Mouse (Mus musculus) forebrain, embryonic 11.5 days (tissue): ENCODE data around the gene Ssr4. TPM values are rescaled to one million over a fixed set of nuclear protein-coding genes. Genes with fewer than 3 reads are reported as not detected.

Experiments used
- ATAC-seq: fragments of 200-750 bp; cut with Nextera tagmentation; replicated peaks from 2 replicates; pipeline ENCODE4 v1.8.0; 2017; ENCODE audit warnings: moderate TSS enrichment; ENCODE audit not compliant: low FRiP score
- DNase-seq: peaks from one replicate; pipeline ENCODE4 v3.0.0-alpha.2; 2017; ENCODE audit warnings: low spot score
- H3K27ac ChIP-seq: fragments of 300-500 bp; sonication (generic); 2 replicates; pipeline ENCODE4 v1.5.1; 2014; ENCODE audit warnings: low read depth, low read length
- H3K27me3 ChIP-seq: fragments of 300-500 bp; sonication (generic); 2 replicates; pipeline ENCODE4 v1.6.1; 2014; ENCODE audit warnings: mild to moderate bottlenecking, low read length, mixed read lengths; ENCODE audit not compliant: control insufficient read depth, insufficient read depth
- H3K36me3 ChIP-seq: fragments of 300-500 bp; sonication (generic); 2 replicates; pipeline ENCODE4 v1.6.1; 2014; ENCODE audit warnings: mild to moderate bottlenecking, low read length, moderate library complexity, mixed read lengths; ENCODE audit not compliant: control insufficient read depth, insufficient read depth
- H3K4me1 ChIP-seq: fragments of 300-500 bp; sonication (generic); replicated peaks from 2 replicates; pipeline ENCODE4 v1.6.1; 2014; ENCODE audit warnings: low read length, mixed read lengths; ENCODE audit not compliant: control insufficient read depth, insufficient read depth
- H3K4me2 ChIP-seq: fragments of 300-500 bp; sonication (generic); 2 replicates; pipeline ENCODE4 v1.6.1; 2014; ENCODE audit warnings: low read depth, mild to moderate bottlenecking, low read length, moderate library complexity, mixed read lengths; ENCODE audit not compliant: severe bottlenecking
- H3K4me3 ChIP-seq: fragments of 300-500 bp; sonication (generic); 2 replicates; pipeline ENCODE4 v1.5.1; 2014; ENCODE audit warnings: low read depth, low read length
- H3K9ac ChIP-seq: fragments of 300-500 bp; sonication (generic); 2 replicates; pipeline ENCODE4 v1.6.1; 2014; ENCODE audit warnings: low read length
- H3K9me3 ChIP-seq: fragments of 300-500 bp; sonication (generic); 2 replicates; pipeline ENCODE4 v1.6.1; 2016; ENCODE audit warnings: low read length, mixed read lengths; ENCODE audit not compliant: control insufficient read depth
- WGBS: fragments of 180-500 bp; shearing (Covaris S2); extraction: QIAGEN DNeasy Blood & Tissue Kit; methylation state at CpG from one replicate; pipeline ENCODE4 v1.1.7; 2014; 5-methylcytosine and 5-hydroxymethylcytosine counted together
- polyA plus RNA-seq: library from polyadenylated mRNA; unstranded; fragments of >200 nt; fragmentation: Nextera tagmentation; extraction: Ambion mirVana; gene quantifications from 2 replicates; pipeline ENCODE4 v1.2.1, GENCODE M21; 2014

Gene Ssr4
- polyA plus RNA-seq, 1 experiment from 2014 or later: 109 TPM

DNA sequence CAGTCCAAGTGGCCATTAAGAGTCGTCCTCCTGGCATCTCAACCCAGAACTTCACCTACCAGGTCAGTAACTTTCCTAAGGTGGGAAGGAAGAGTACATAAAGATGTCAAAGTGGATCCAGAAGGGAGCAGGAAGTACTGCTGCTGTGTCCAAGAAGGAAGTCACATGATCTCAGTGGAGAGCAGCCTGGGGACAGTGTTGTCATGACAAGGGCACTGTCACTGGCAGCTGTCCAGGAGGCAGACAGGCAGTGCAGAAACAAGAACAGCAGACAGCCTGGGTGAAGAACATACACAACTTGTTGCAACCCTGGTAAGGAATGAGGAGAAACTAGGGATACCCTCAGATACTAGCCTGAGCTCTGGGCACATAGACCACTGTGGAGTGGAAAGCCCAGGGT, 21.5 kb upstream of the Ssr4 start:
- no peak for DNase-seq
- Histone ChIP-seq H3K4me2 (no peak overlapping the region), H3K9me3 (no peaks in the 10 kb centered on the region), H3K9ac (no peak overlapping the region), H3K4me1 (no peaks in the 10 kb centered on the region), H3K36me3 (no peaks in the 10 kb centered on the region), H3K27ac (no peak overlapping the region), H3K27me3 (no peaks in the 10 kb centered on the region), H3K4me3 (no peak overlapping the region)
- WGBS: 73% methylated on average over 1 of the region's 1 CpGs
- no peak for ATAC-seq

DNA sequence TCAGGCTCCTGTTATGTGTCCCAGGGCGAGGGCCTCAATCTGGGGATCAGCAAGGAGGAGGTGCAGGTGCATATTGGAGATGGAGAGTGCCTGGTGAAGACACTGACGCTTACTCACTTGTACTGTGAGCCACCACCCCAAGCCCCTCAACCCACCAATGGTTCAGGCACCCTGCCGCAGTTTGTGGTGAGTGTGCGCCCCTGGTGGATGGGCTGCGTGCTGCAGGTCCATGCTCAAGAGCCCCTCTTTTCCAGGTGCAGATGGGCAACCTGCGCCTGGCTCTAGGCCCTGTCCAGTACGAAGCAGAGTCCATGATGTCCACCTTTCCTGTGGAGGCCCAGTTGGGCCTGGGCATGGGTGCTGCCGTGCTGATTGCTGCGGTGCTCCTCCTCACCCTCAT, 19.6 kb upstream of the Ssr4 start:
- ATAC-seq: no peak
- Histone ChIP-seq H3K27me3 (no peaks in the 10 kb centered on the region), H3K36me3 (no peaks in the 10 kb centered on the region), H3K9ac (no peak overlapping the region), H3K4me2 (no peak overlapping the region), H3K27ac (no peak overlapping the region), H3K9me3 (no peaks in the 10 kb centered on the region), H3K4me3 (no peak overlapping the region), H3K4me1 (no peaks in the 10 kb centered on the region)
- WGBS: 61% methylated on average over 9 of the region's 9 CpGs
- DNase-seq: peak; percentile 56

DNA sequence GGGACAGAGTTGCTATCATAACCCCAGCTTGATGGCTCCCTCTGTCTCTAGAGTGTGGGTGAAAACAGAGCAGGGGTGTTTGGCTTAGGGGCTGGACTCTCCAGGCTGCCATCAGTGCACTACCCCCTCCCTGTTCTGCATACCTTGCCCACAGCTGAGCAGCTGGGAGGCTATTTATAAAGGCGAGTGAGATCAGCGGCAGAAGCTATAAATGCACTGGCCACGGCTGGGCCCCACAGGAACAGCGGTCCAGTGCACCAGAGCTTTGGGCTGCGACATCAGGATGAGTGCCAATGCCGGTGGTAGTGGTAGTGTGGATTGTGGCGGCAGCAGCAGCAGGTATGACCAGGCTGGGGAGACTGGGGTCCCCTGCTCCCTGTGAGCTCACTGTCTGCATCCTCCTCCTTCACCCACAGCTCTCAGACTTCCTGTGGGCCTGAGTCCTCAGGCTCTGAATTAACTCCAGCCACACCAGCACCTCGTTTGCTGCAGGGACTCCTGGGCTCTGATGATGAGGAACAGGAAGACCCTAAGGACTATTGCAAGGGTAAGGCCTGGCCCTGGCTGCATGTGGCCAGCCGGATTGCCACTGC, 12.6 kb upstream of the Ssr4 start, which contains the start of gene Srpk3:
TSS of gene Srpk3 (plus strand) at position 238 of the 593 bp plus-strand sequence.
- no peak for DNase-seq
- WGBS: 63% methylated on average over 9 of the region's 9 CpGs
- H3K4me2 ChIP-seq: no peak within 1 kb of the TSS
- no peaks in the 10 kb centered on the region; the same call in 1 of the 2 replicates for H3K36me3 ChIP-seq
- no peaks in the 10 kb centered on the region for H3K27me3 ChIP-seq
- H3K4me3 ChIP-seq: no peak within 1 kb of the TSS
- no peak within 1 kb of the TSS for H3K9ac ChIP-seq
- no peak within 1 kb of the TSS for H3K27ac ChIP-seq
- no peaks in the 10 kb centered on the region for H3K9me3 ChIP-seq
- no peaks in the 10 kb centered on the region for H3K4me1 ChIP-seq
- ATAC-seq: no peak

DNA sequence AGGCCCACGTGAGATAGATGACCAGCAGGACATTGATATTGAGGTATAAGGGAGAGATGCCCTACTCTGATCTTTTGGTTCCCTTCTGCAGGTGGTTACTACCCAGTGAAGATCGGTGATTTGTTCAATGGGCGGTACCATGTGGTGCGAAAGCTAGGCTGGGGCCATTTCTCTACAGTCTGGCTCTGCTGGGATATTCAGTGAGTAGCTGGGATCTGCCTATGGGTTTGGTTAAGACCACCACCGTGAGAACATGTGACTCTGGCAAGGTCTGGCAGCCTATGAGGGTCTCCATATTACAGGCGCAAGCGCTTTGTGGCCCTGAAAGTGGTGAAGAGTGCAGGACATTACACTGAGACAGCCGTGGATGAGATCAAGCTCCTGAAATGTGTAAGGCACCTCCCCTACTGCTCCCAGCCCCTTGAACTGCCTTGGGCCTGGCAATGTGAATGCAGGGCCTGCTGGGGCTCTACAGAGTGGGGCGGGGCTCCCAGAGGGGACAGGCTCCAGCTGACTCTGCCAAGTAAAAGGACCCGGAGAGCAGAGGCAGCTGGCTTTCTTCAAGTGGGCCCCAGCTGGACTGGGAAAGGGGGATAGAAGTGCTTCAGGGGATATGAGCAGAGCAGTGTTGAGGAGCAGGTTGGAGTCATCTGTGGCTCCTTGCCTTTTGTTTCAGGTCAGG, 11.9 kb upstream of the Ssr4 start:
- H3K27me3 ChIP-seq: no peaks in the 10 kb centered on the region
- no peaks in the 10 kb centered on the region for H3K9me3 ChIP-seq
- H3K4me2 ChIP-seq: no peak overlapping the region
- DNase-seq: no peak
- WGBS: 74% methylated on average over 10 of the region's 10 CpGs
- no peak overlapping the region for H3K9ac ChIP-seq
- H3K4me3 ChIP-seq: no peak overlapping the region
- no peak overlapping the region for H3K27ac ChIP-seq
- no peak for ATAC-seq
- H3K36me3 ChIP-seq: no peaks in the 10 kb centered on the region; the same call in 1 of the 2 replicates
- no peaks in the 10 kb centered on the region for H3K4me1 ChIP-seq

DNA sequence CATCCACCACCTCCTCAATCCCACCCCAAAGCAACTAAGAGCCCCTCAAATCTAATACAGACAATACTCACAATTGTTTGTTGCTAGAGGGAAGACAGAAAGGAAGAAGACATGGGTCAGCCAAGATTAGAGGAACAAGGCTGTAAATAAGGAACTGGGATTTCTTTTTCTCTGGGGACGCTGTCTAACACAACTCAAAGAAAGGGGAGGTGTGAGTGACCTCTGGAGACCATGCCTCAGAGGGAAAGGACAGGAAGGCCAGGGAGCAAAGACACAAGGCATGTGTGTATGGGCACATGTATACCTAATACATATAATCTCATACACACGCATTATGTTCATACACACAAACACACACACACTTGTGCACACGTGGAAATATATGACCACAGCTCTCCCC, 4.6 kb upstream of the Ssr4 start:
- no peaks in the 10 kb centered on the region for H3K27me3 ChIP-seq
- no peak overlapping the region for H3K4me2 ChIP-seq
- WGBS: 93% methylated on average over 3 of the region's 3 CpGs
- peak; percentile 11 for DNase-seq
- no peak overlapping the region for H3K4me3 ChIP-seq
- H3K27ac ChIP-seq: no peak overlapping the region
- no peaks in the 10 kb centered on the region for H3K4me1 ChIP-seq
- no peak for ATAC-seq
- no peaks in the 10 kb centered on the region; the same call in 1 of the 2 replicates for H3K36me3 ChIP-seq
- no peaks in the 10 kb centered on the region for H3K9me3 ChIP-seq
- H3K9ac ChIP-seq: no peak overlapping the region

DNA sequence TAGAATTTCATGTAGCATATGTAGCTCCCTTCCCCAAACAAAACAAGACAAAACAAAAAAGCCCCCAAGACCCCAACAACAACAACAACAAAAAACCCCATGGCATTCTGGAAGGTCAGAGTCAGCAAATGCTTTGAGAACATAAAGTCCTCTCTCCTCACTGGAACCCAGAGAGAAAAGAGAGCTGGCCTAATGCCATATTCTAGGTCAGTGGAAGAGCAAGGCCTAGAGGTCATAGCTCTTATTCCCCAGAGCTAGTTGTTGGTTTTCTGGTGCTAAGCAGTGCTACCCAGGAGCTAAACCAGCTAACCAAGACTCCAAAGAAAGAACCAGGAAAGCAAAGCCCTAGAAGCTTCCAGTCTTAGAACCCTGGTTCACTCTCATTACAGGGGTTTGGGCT, 1.2 kb upstream of the Ssr4 start:
- no peak for ATAC-seq
- DNase-seq: no peak
- Histone ChIP-seq H3K27me3 (no peaks in the 10 kb centered on the region), H3K9me3 (no peaks in the 10 kb centered on the region), H3K36me3 (no peaks in the 10 kb centered on the region), H3K27ac (no peak overlapping the region), H3K9ac (peak overlapping the region; percentile 64), H3K4me2 (peak overlapping the region; percentile 50), H3K4me3 (peak overlapping the region; percentile 50), H3K4me1 (no peaks in the 10 kb centered on the region)

DNA sequence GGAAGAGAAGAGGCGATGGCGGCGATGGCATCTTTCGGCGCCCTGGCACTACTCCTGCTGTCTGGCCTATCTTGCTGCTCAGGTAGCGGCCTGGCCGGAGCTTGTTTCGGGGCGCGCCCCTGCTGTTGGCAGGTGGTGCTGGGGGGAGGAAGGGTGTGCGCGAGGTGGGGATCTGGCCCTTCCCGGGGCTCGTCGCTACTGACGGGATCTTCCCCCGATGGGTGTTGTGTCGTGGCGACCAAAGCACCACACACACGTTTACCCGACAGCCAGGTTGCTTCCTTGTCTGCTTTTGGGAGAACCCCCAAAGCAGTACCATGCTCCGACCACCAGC, 364 bp downstream of the Ssr4 start:
- no peak for DNase-seq
- no peak for ATAC-seq
- no peaks in the 10 kb centered on the region for H3K4me1 ChIP-seq
- no peaks in the 10 kb centered on the region for H3K27me3 ChIP-seq
- WGBS: 20% methylated on average over 22 of the region's 22 CpGs
- peak overlapping the region; percentile 46 for H3K4me2 ChIP-seq
- H3K9ac ChIP-seq: peak overlapping the region; percentile 70
- no peak overlapping the region for H3K27ac ChIP-seq
- no peaks in the 10 kb centered on the region for H3K9me3 ChIP-seq
- H3K36me3 ChIP-seq: no peaks in the 10 kb centered on the region
- H3K4me3 ChIP-seq: peak overlapping the region; percentile 50

DNA sequence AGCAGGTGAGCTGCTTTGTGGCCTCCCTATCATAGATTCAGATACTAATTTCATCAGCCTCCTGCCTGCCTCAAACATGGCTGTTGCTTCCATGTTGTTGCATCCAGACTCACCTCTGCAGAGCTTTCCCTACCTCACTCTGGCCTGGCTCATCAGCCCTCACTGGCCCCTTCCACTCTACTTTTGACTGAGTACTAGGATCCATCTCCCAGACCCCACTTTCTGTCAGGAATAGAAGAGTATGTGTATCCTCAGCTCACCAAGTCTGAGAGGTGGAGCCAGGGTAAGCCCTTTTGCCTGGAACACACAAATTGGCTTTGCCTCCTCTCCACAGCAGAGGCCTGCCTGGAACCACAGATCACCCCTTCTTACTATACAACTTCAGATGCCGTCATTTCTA, 1.7 kb downstream of the Ssr4 start:
- WGBS: 86% methylated on average over 1 of the region's 1 CpGs
- DNase-seq (peak; percentile 32), ATAC-seq (no peak)
- H3K27ac ChIP-seq: no peak overlapping the region
- no peaks in the 10 kb centered on the region for H3K4me1 ChIP-seq
- H3K4me2 ChIP-seq: no peak overlapping the region; the same call in 1 of the 2 replicates
- no peaks in the 10 kb centered on the region for H3K27me3 ChIP-seq
- no peak overlapping the region for H3K4me3 ChIP-seq
- H3K9ac ChIP-seq: no peak overlapping the region
- H3K36me3 ChIP-seq: no peaks in the 10 kb centered on the region
- H3K9me3 ChIP-seq: no peaks in the 10 kb centered on the region

DNA sequence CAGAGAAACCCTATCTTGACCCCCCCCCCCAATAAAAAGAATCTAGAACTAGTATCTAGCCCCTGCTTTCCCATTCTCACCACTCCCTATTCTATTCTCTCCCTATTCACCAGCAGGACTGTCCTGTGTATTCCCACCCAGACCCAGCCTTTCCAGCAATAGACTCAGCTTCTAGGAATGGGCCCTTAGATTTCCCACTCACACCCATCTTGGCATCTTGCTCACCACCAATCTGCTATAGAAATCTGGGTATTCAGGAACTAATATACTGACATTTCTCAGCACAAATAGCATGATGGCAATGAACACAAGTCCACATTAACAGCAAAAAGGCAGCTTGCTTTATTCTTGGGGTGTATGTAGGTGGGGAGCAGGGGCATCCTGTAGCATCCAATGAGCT, 6.2 kb downstream of the Ssr4 start:
- Histone ChIP-seq H3K27ac (no peak overlapping the region), H3K27me3 (no peaks in the 10 kb centered on the region), H3K36me3 (no peaks in the 10 kb centered on the region), H3K4me1 (no peaks in the 10 kb centered on the region), H3K4me2 (no peak overlapping the region), H3K4me3 (no peak overlapping the region), H3K9ac (no peak overlapping the region), H3K9me3 (no peaks in the 10 kb centered on the region)
- no peak for DNase-seq
- ATAC-seq: no peak
